ENCODE assay signal across 11 mouse cellular contexts in the genomic region with DNA sequence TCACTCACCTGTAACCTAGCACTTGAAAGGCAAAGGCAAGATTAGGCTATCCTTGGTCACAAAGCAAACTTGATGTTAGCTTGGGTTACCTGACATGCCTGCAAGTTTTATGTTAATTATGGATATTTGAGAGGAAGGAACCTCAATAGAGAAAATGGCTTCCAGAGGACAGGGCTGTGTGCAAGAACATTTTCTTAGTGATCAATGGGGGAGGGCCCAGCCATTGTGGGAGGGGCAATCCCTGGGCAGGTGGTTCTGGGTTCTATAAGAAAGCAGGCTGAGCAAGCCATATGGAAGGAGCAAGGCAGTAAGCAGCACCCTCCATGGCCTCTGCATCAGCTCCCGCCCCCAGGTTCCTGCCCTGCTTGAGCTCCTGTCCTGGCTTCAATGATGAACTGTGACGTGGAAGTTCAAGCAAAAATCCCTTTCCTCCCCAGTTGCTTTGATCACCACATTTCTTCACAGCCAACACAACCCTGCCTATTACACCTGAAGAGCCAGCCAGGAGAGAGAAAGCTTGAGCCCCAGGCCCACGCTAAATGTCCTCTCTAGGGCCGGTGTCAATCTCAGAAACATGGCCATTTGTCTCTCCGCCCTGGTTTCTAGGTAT. TPM values are rescaled to one million over a fixed set of nuclear protein-coding genes. Genes with fewer than 3 reads are reported as not detected.
DNase-seq lines count a peak whose midpoint lies in the region; ATAC-seq and TF ChIP-seq lines count a peak whose summit lies in the region.
"Had no signal": no experiment of that assay in that cellular context is flagged by ENCODE, and none has a peak within 500 bp of the region (broad histone marks: within the 10 kb centered on the region; RNA-seq: fewer than 3 reads in every experiment).

No protein-coding gene starts in this region.

- WGBS in kidney, adult 2 months, result 95% methylated on average over 5 of the region's 5 CpGs
- 85% methylated on average over 5 of the region's 5 CpGs for WGBS in forebrain, embryonic 14.5 days
- WGBS in midbrain, embryonic 12.5 days, result 92% methylated on average over 5 of the region's 5 CpGs

- peaks cover 24% of the 10 kb centered on the region for H3K4me1 ChIP-seq in kidney, adult 2 months (ENCODE audit: control insufficient read depth, insufficient read depth, low read length)
- peaks cover 41% of the 10 kb centered on the region for H3K4me1 ChIP-seq in forebrain, embryonic 14.5 days (ENCODE audit: control insufficient read depth, insufficient read depth, low read length)
- peaks cover 61% of the 10 kb centered on the region for H3K4me1 ChIP-seq in midbrain, embryonic 12.5 days

- peak overlapping the region; percentile 6; the same call in 1 of the 2 replicates for H3K27ac ChIP-seq in kidney, adult 2 months (ENCODE audit: insufficient read depth, low read depth, low read length)
- peak overlapping the region; percentile 40 for H3K27ac ChIP-seq in forebrain, embryonic 14.5 days (ENCODE audit: low read depth, low read length)
- H3K27ac ChIP-seq in midbrain, embryonic 12.5 days (replicated peaks), result peak overlapping the region; percentile 70; the same call in 1 of the 2 replicates

- no peak for ATAC-seq in forebrain, embryonic 14.5 days
- ATAC-seq in midbrain, embryonic 12.5 days (ENCODE audit: low FRiP score, low read depth), result no peak

- H3K27me3 ChIP-seq in kidney, adult 2 months (replicated peaks; ENCODE audit: control insufficient read depth, insufficient read depth, low read length), result no peaks in the 10 kb centered on the region
- H3K27me3 ChIP-seq in forebrain, embryonic 14.5 days (replicated peaks; ENCODE audit: control insufficient read depth, insufficient read depth, low read length), result no peaks in the 10 kb centered on the region
- H3K27me3 ChIP-seq in midbrain, embryonic 12.5 days, result no peaks in the 10 kb centered on the region

- H3K9me3 ChIP-seq in forebrain, embryonic 14.5 days (replicated peaks; ENCODE audit: control insufficient read depth, low read length), result no peaks in the 10 kb centered on the region
- H3K9me3 ChIP-seq in midbrain, embryonic 12.5 days, result no peaks in the 10 kb centered on the region

- H3K9ac ChIP-seq in forebrain, embryonic 14.5 days (ENCODE audit: low read length), result no peak overlapping the region
- no peak overlapping the region for H3K9ac ChIP-seq in midbrain, embryonic 12.5 days (replicated peaks)

- TF ChIP-seq POLR2A in kidney, adult 2 months (IDR thresholded peaks at IDR 0.05; ENCODE audit: low read depth, low read length), result no peak

- H3K4me3 ChIP-seq in kidney, adult 2 months (ENCODE audit: insufficient read depth, low read depth, low read length), result no peak overlapping the region
- H3K4me3 ChIP-seq in forebrain, embryonic 14.5 days (ENCODE audit: low read depth, low read length), result no peak overlapping the region
- no peak overlapping the region for H3K4me3 ChIP-seq in midbrain, embryonic 12.5 days

- no peak overlapping the region for H3K4me2 ChIP-seq in forebrain, embryonic 14.5 days (ENCODE audit: low read length)
- no peak overlapping the region for H3K4me2 ChIP-seq in midbrain, embryonic 12.5 days (replicated peaks)

- no peak for DNase-seq in kidney, adult 2 months
- no peak for DNase-seq in kidney, postnatal 10 days
- peak; percentile 68 for DNase-seq in ZHBTc4 (ENCODE audit: low read depth, low spot score)
- no peak for DNase-seq in forebrain, embryonic 14.5 days (ENCODE audit: low spot score)
- DNase-seq in adrenal gland, adult 2 months, result no peak
- DNase-seq in thymus, postnatal 36 days, result no peak
- DNase-seq in thymus, adult 18-20 months, result no peak
- DNase-seq: adrenal gland, postnatal 36 days; cerebellum, postnatal 10 days; kidney, adult 18-20 months had no signal

- TF ChIP-seq CTCF in kidney, adult 2 months (conservative IDR thresholded peaks at IDR 0.05; ENCODE audit: insufficient read depth, insufficient read length, low read depth, low read length), result no peak

- no peaks in the 10 kb centered on the region for H3K36me3 ChIP-seq in kidney, adult 2 months (ENCODE audit: control insufficient read depth, insufficient read depth, low read length)
- H3K36me3 ChIP-seq in forebrain, embryonic 14.5 days (ENCODE audit: control insufficient read depth, insufficient read depth, low read length), result no peaks in the 10 kb centered on the region
- peaks cover 4% of the 10 kb centered on the region; the same call in 1 of the 2 replicates for H3K36me3 ChIP-seq in midbrain, embryonic 12.5 days

RNA-seq across cellular contexts. Expression of a gene that starts 20.3 kb away (rescaled TPM):
- polyA plus RNA-seq in kidney, adult 2 months (2012; rRNA removed), result 43.1 and 43.5 TPM in 2 replicates
- polyA plus RNA-seq in forebrain, embryonic 14.5 days (2014; fragmentation: Nextera tagmentation; extraction: Ambion mirVana), result 169 and 193 TPM in 2 replicates
- 227 and 244 TPM in 2 replicates for polyA plus RNA-seq in midbrain, embryonic 12.5 days (2016; fragmentation: Nextera tagmentation; extraction: Ambion mirVana)
- 10 to 100 TPM; 43.3 to 75.5 TPM for total RNA-seq in adrenal gland, adult 2 months (2021)
- 29.1 and 31.3 TPM in 2 replicates for polyA plus RNA-seq in adrenal gland, adult 2 months (2012; rRNA removed)

RNA-seq across cellular contexts. Expression of a gene that starts 55.8 kb away (rescaled TPM):
- polyA plus RNA-seq in kidney, adult 2 months (2012; rRNA removed), result 9.6 and 20.5 TPM in 2 replicates
- 1.8 and 1.9 TPM in 2 replicates for polyA plus RNA-seq in forebrain, embryonic 14.5 days (2014; fragmentation: Nextera tagmentation; extraction: Ambion mirVana)
- 1.1 and 1.4 TPM in 2 replicates for polyA plus RNA-seq in midbrain, embryonic 12.5 days (2016; fragmentation: Nextera tagmentation; extraction: Ambion mirVana)
- total RNA-seq in adrenal gland, adult 2 months (2021), result 1 to 10 TPM; 5.1 to 6.5 TPM
- 16.3 and 18.0 TPM in 2 replicates for polyA plus RNA-seq in adrenal gland, adult 2 months (2012; rRNA removed)

Comparison
In these comparisons a context has a peak if more than half of its experiments do, and no peak if none do; other contexts are left out.
1. H3K27ac ChIP-seq: peak in every context shown above with its lines; median percentile 70 in midbrain, embryonic 12.5 days; 40 in forebrain, embryonic 14.5 days; 6 in kidney, adult 2 months.